Mouse (Mus musculus): ENCODE data around the gene Myo16.

DNA sequence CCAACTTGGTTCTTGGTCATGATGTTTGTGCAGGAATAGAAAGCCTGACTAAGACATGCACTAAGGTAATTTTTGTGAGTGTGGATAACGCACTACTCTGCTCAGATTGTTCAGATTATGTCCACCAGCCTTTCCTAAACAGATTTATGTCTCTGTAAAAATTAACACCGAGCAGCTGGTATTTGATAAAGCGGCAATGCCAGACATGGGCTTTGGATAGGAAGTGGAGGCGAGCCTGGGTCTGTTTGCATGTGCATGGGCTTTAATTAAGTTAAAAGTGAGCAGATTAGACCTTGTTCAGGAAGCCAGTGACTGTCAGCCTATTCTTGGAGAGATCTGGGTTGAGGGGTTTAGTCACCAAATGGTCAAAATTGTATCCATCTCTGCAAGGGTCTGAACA lies 367.8 kb downstream of the Myo16 start:
- TF ChIP-seq POLR2A (IDR thresholded peaks at IDR 0.05; ENCODE audit: control insufficient read depth, extremely low read depth, insufficient read depth, low read length, poor library complexity) (no peak), CTCF (IDR thresholded peaks at IDR 0.05; ENCODE audit: borderline replicate concordance, control insufficient read depth, extremely low read depth, insufficient read depth, low read length, poor library complexity) (no peak)

All from thymus, adult 2 months (tissue).